Mouse (Mus musculus): ENCODE measurements around the gene Htra3. TPM values are rescaled to one million over a fixed set of nuclear protein-coding genes. Genes with fewer than 3 reads are reported as not detected.

Htra3 gene
- total and polyA plus RNA-seq, 3 experiments: not detected

GRCm38 (mm10) chr5:35611170-35611569 is 68.4 kb downstream of the Htra3 start:
- Histone ChIP-seq H3K27ac (ENCODE audit: control insufficient read depth, low read depth, low read length) (no peak overlapping the region), H3K4me3 (ENCODE audit: control insufficient read depth in 1 of 2, insufficient read depth in 1 of 2, low read depth in 2 of 2, low read length in 2 of 2) (no peak overlapping the region), H3K4me1 (ENCODE audit: control insufficient read depth in 1 of 2, insufficient read depth in 2 of 2, low read length in 2 of 2) (no peaks in the 10 kb centered on the region), H3K36me3 (ENCODE audit: control insufficient read depth in 1 of 2, insufficient read depth in 2 of 2, low read length in 2 of 2) (no peaks in the 10 kb centered on the region), H3K79me2 (ENCODE audit: control insufficient read depth, insufficient read depth, low read length, poor library complexity) (no peaks in the 10 kb centered on the region), H3K27me3 (ENCODE audit: control insufficient read depth in 1 of 2, insufficient read depth in 2 of 2, low read length in 2 of 2) (no peaks in the 10 kb centered on the region), H3K9ac (ENCODE audit: control insufficient read depth, low read depth, low read length, poor library complexity, severe bottlenecking) (no peak overlapping the region), H3K9me3 (replicated peaks; ENCODE audit: insufficient read depth, low read length) (no peaks in the 10 kb centered on the region)
- DNase-seq (ENCODE audit: low read depth, low spot score): no peak
- no peak for TF ChIP-seq TBP (IDR thresholded peaks at IDR 0.05; ENCODE audit: low read depth, low read length)
- TF ChIP-seq GATA1 (IDR thresholded peaks at IDR 0.05; ENCODE audit: low read depth, low read length): no peak
- TF ChIP-seq MXI1 (IDR thresholded peaks at IDR 0.05; ENCODE audit: low read depth, low read length): no peak
- TF ChIP-seq USF2 (IDR thresholded peaks at IDR 0.05; ENCODE audit: borderline replicate concordance in 1 of 2, insufficient read depth in 1 of 2, low read depth in 1 of 2, low read length in 2 of 2): no peak
- no peak for TF ChIP-seq POLR2A (IDR thresholded peaks at IDR 0.05; ENCODE audit: control insufficient read depth in 1 of 2, insufficient read depth in 1 of 2, low read depth in 1 of 2, low read length in 2 of 2, poor library complexity in 1 of 2)
- no peak for TF ChIP-seq POLR2AphosphoS2 (IDR thresholded peaks at IDR 0.05; ENCODE audit: low read length)
- no peak for TF ChIP-seq HCFC1 (IDR thresholded peaks at IDR 0.05; ENCODE audit: low read depth, low read length)
- TF ChIP-seq TAL1 (IDR thresholded peaks at IDR 0.05; ENCODE audit: low read length): no peak
- TF ChIP-seq SMC3 (IDR thresholded peaks at IDR 0.05; ENCODE audit: low read depth, low read length): no peak
- no peak for TF ChIP-seq MAZ (IDR thresholded peaks at IDR 0.05; ENCODE audit: low read depth, low read length)
- TF ChIP-seq USF1 (IDR thresholded peaks at IDR 0.05; ENCODE audit: low read depth, low read length): no peak

GRCm38 (mm10) chr5:35610381-35610780 is 69.2 kb downstream of the Htra3 start:
- Histone ChIP-seq H3K9me3 (replicated peaks; ENCODE audit: insufficient read depth, low read length) (no peaks in the 10 kb centered on the region), H3K79me2 (ENCODE audit: control insufficient read depth, insufficient read depth, low read length, poor library complexity) (no peaks in the 10 kb centered on the region), H3K4me1 (ENCODE audit: control insufficient read depth in 1 of 2, insufficient read depth in 2 of 2, low read length in 2 of 2) (no peaks in the 10 kb centered on the region), H3K9ac (ENCODE audit: control insufficient read depth, low read depth, low read length, poor library complexity, severe bottlenecking) (no peak overlapping the region), H3K27ac (ENCODE audit: control insufficient read depth, low read depth, low read length) (no peak overlapping the region), H3K27me3 (ENCODE audit: control insufficient read depth in 1 of 2, insufficient read depth in 2 of 2, low read length in 2 of 2) (no peaks in the 10 kb centered on the region), H3K36me3 (ENCODE audit: control insufficient read depth in 1 of 2, insufficient read depth in 2 of 2, low read length in 2 of 2) (no peaks in the 10 kb centered on the region), H3K4me3 (ENCODE audit: control insufficient read depth in 1 of 2, insufficient read depth in 1 of 2, low read depth in 2 of 2, low read length in 2 of 2) (no peak overlapping the region)
- no peak for DNase-seq (ENCODE audit: low read depth, low spot score)
- TF ChIP-seq CHD1 (IDR thresholded peaks at IDR 0.05; ENCODE audit: low read depth, low read length) (no peak), HCFC1 (IDR thresholded peaks at IDR 0.05; ENCODE audit: low read depth, low read length) (no peak), ETS1 (IDR thresholded peaks at IDR 0.05; ENCODE audit: low read depth, low read length) (no peak), EP300 (IDR thresholded peaks at IDR 0.05; ENCODE audit: low read depth in 1 of 2, low read length in 2 of 2) (no peak), MYC (IDR thresholded peaks at IDR 0.05; ENCODE audit: low read depth, low read length) (no peak), TBP (IDR thresholded peaks at IDR 0.05; ENCODE audit: low read depth, low read length) (no peak), ELF1 (IDR thresholded peaks at IDR 0.05; ENCODE audit: low read depth, low read length) (no peak), MXI1 (IDR thresholded peaks at IDR 0.05; ENCODE audit: low read depth, low read length) (no peak), SMC3 (IDR thresholded peaks at IDR 0.05; ENCODE audit: low read depth, low read length) (no peak), USF1 (IDR thresholded peaks at IDR 0.05; ENCODE audit: low read depth, low read length) (no peak), E2F4 (IDR thresholded peaks at IDR 0.05; ENCODE audit: borderline replicate concordance, low read depth, low read length) (no peak), ZC3H11A (IDR thresholded peaks at IDR 0.05; ENCODE audit: low read depth, low read length) (no peak)

All from MEL (cell line).